Mouse (Mus musculus): Measurements from ENCODE around the gene Kpna3. TPM values are rescaled to one million over a fixed set of nuclear protein-coding genes. Genes with fewer than 3 reads are reported as not detected.
"Not testable (repeated sequence)": the region's sequence is repeated elsewhere in the genome, so short reads cannot be mapped to it uniquely, and the experiment has no call there.

The Kpna3 gene
- polyA plus RNA-seq, 1 experiment from 2014 or later: 18.9 TPM

- peak overlapping the region; percentile 27 for H3K4me2 ChIP-seq (replicated peaks; ENCODE audit: low read depth)
- no peak overlapping the region for H3K27ac ChIP-seq (ENCODE audit: low read depth, low read length)
- H3K4me1 ChIP-seq (replicated peaks; ENCODE audit: control insufficient read depth, insufficient read depth, low read length): no peaks in the 10 kb centered on the region
- peak; percentile 96 for TF ChIP-seq CTCF (IDR thresholded peaks at IDR 0.05; ENCODE audit: low read depth)
- ATAC-seq: peak; percentile 70
- no peak overlapping the region for H3K9ac ChIP-seq (ENCODE audit: low read depth, low read length)
- no peaks in the 10 kb centered on the region for H3K9me3 ChIP-seq (ENCODE audit: control insufficient read depth)
- no peaks in the 10 kb centered on the region for H3K36me3 ChIP-seq (ENCODE audit: control insufficient read depth, insufficient read depth)
- WGBS: 18% methylated on average over 13 of the region's 13 CpGs
- H3K4me3 ChIP-seq (ENCODE audit: low read depth, low read length): no peak overlapping the region
- H3K27me3 ChIP-seq (replicated peaks; ENCODE audit: control insufficient read depth, insufficient read depth, low read length): no peaks in the 10 kb centered on the region
These were observed 108.6 kb downstream of the Kpna3 start for GRCm38 (mm10) chr14:61330996-61331561.

- ATAC-seq: no peak
- Histone ChIP-seq H3K4me3 (ENCODE audit: low read depth, low read length) (no peak overlapping the region), H3K27ac (ENCODE audit: low read depth, low read length) (no peak overlapping the region), H3K27me3 (replicated peaks; ENCODE audit: control insufficient read depth, insufficient read depth, low read length) (no peaks in the 10 kb centered on the region), H3K4me1 (replicated peaks; ENCODE audit: control insufficient read depth, insufficient read depth, low read length) (no peaks in the 10 kb centered on the region), H3K9me3 (ENCODE audit: control insufficient read depth) (no peaks in the 10 kb centered on the region), H3K36me3 (ENCODE audit: control insufficient read depth, insufficient read depth) (no peaks in the 10 kb centered on the region), H3K4me2 (replicated peaks; ENCODE audit: low read depth) (no peak overlapping the region), H3K9ac (ENCODE audit: low read depth, low read length) (no peak overlapping the region)
- no peak for TF ChIP-seq CTCF (IDR thresholded peaks at IDR 0.05; ENCODE audit: low read depth)
- 81% methylated on average over 11 of the region's 11 CpGs for WGBS
These were observed 109.1 kb downstream of the Kpna3 start for GRCm38 (mm10) chr14:61330591-61330990.

GRCm38 (mm10) chr14:61327618-61328450, 111.8 kb downstream of the Kpna3 start:
- Histone ChIP-seq H3K27ac (ENCODE audit: low read depth, low read length) (no peak overlapping the region), H3K4me2 (replicated peaks; ENCODE audit: low read depth) (peak overlapping the region; percentile 44), H3K36me3 (ENCODE audit: control insufficient read depth, insufficient read depth) (no peaks in the 10 kb centered on the region), H3K4me3 (ENCODE audit: low read depth, low read length) (no peak overlapping the region), H3K9me3 (ENCODE audit: control insufficient read depth) (no peaks in the 10 kb centered on the region), H3K4me1 (replicated peaks; ENCODE audit: control insufficient read depth, insufficient read depth, low read length) (no peaks in the 10 kb centered on the region), H3K9ac (ENCODE audit: low read depth, low read length) (no peak overlapping the region), H3K27me3 (replicated peaks; ENCODE audit: control insufficient read depth, insufficient read depth, low read length) (no peaks in the 10 kb centered on the region)
- ATAC-seq: peak; percentile 63; the same call in 1 of the 2 replicates
- 38% methylated on average over 19 of the region's 19 CpGs for WGBS
- peak; percentile 36; the same call in 1 of the 2 replicates for TF ChIP-seq CTCF (IDR thresholded peaks at IDR 0.05; ENCODE audit: low read depth)

GRCm38 (mm10) chr14:61327007-61327406, 112.7 kb downstream of the Kpna3 start:
- TF ChIP-seq CTCF (IDR thresholded peaks at IDR 0.05; ENCODE audit: low read depth): peak; percentile 33; the same call in 1 of the 2 replicates
- not testable (repeated sequence) for H3K9ac ChIP-seq (ENCODE audit: low read depth, low read length); H3K4me3 ChIP-seq (ENCODE audit: low read depth, low read length); H3K4me1 ChIP-seq (replicated peaks; ENCODE audit: control insufficient read depth, insufficient read depth, low read length); H3K27ac ChIP-seq (ENCODE audit: low read depth, low read length); H3K9me3 ChIP-seq (ENCODE audit: control insufficient read depth); H3K36me3 ChIP-seq (ENCODE audit: control insufficient read depth, insufficient read depth); ATAC-seq; H3K4me2 ChIP-seq (replicated peaks; ENCODE audit: low read depth); H3K27me3 ChIP-seq (replicated peaks; ENCODE audit: control insufficient read depth, insufficient read depth, low read length)
- WGBS: 34% methylated on average over 6 of the region's 6 CpGs

- H3K36me3 ChIP-seq (ENCODE audit: control insufficient read depth, insufficient read depth): no peaks in the 10 kb centered on the region
- no peak overlapping the region for H3K9ac ChIP-seq (ENCODE audit: low read depth, low read length)
- no peak for ATAC-seq
- H3K27ac ChIP-seq (ENCODE audit: low read depth, low read length): no peak overlapping the region
- WGBS: 74% methylated on average over 1 of the region's 1 CpGs
- no peaks in the 10 kb centered on the region for H3K9me3 ChIP-seq (ENCODE audit: control insufficient read depth)
- H3K27me3 ChIP-seq (replicated peaks; ENCODE audit: control insufficient read depth, insufficient read depth, low read length): no peaks in the 10 kb centered on the region
- H3K4me3 ChIP-seq (ENCODE audit: low read depth, low read length): no peak overlapping the region
- no peaks in the 10 kb centered on the region for H3K4me1 ChIP-seq (replicated peaks; ENCODE audit: control insufficient read depth, insufficient read depth, low read length)
- no peak overlapping the region for H3K4me2 ChIP-seq (replicated peaks; ENCODE audit: low read depth)
- no peak for TF ChIP-seq CTCF (IDR thresholded peaks at IDR 0.05; ENCODE audit: low read depth)
These were observed 116.9 kb downstream of the Kpna3 start for GRCm38 (mm10) chr14:61322740-61323139.

- 60% methylated on average over 4 of the region's 4 CpGs for WGBS
- no peak overlapping the region for H3K4me3 ChIP-seq (ENCODE audit: low read depth, low read length)
- H3K9me3 ChIP-seq (ENCODE audit: control insufficient read depth): no peaks in the 10 kb centered on the region
- no peaks in the 10 kb centered on the region for H3K36me3 ChIP-seq (ENCODE audit: control insufficient read depth, insufficient read depth)
- no peaks in the 10 kb centered on the region for H3K4me1 ChIP-seq (replicated peaks; ENCODE audit: control insufficient read depth, insufficient read depth, low read length)
- peak overlapping the region; percentile 71; the same call in 1 of the 2 replicates for H3K27ac ChIP-seq (ENCODE audit: low read depth, low read length)
- no peak overlapping the region for H3K9ac ChIP-seq (ENCODE audit: low read depth, low read length)
- TF ChIP-seq CTCF (IDR thresholded peaks at IDR 0.05; ENCODE audit: low read depth): no peak
- ATAC-seq: peak; percentile 72; the same call in 1 of the 2 replicates
- no peak overlapping the region for H3K4me2 ChIP-seq (replicated peaks; ENCODE audit: low read depth)
- H3K27me3 ChIP-seq (replicated peaks; ENCODE audit: control insufficient read depth, insufficient read depth, low read length): no peaks in the 10 kb centered on the region
These were observed 118.5 kb downstream of the Kpna3 start for GRCm38 (mm10) chr14:61321200-61321599.

All from intestine, postnatal 0 days (tissue).